Mouse (Mus musculus) small intestine, adult 2 months (tissue): ENCODE results near the gene Hs6st3.

ENCODE experiments used
- CTCF ChIP-seq: fragments of 200-500 bp; IDR thresholded peaks from 2 replicates; pipeline ENCODE4 v1.5.1; 2012; ENCODE audit warnings: low read depth, mild to moderate bottlenecking, control low read depth, inconsistent platforms, low read length, moderate library complexity, mixed read lengths; ENCODE audit not compliant: insufficient replicate concordance, insufficient read length; ENCODE audit errors: extremely low read depth
- POLR2A ChIP-seq: fragments of 200-500 bp; IDR thresholded peaks from 2 replicates; pipeline ENCODE4 v1.6.1; 2012; ENCODE audit warnings: low read depth, mild to moderate bottlenecking, control low read depth, inconsistent platforms, low read length, moderate library complexity

DNA sequence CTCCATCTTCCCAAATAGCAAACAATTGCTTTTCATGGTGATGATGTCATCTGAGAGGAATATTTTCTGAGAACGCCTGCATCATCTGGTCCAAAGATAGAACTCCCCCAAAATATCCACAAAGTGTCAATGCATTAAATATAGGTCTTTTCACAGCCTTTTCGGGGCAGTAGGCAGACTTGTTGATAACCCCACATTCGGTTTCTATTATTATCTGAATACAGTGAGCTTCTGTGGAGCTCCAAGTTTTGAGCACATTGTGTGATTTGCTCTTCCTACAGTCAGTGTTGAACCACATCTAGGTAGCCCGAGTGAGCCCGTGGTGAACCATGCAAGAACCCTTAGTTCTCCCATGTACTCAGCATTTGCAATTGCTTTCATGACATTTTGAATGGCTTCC lies 402.4 kb downstream of the Hs6st3 start:
- no peak for TF ChIP-seq POLR2A
- TF ChIP-seq CTCF, result no peak
